Mouse (Mus musculus) myocyte (in vitro differentiated cells): ENCODE data around the gene Fam173a. TPM values are rescaled to one million over a fixed set of nuclear protein-coding genes. Genes with fewer than 3 reads are reported as not detected.

Source experiments
- H3K27me3 ChIP-seq: one replicate; pipeline ENCODE4 v1.6.1; 2011; ENCODE audit not compliant: control insufficient read depth, insufficient read depth, insufficient read length
- H3K36me3 ChIP-seq: one replicate; pipeline ENCODE4 v1.6.1; 2011; ENCODE audit not compliant: control insufficient read depth, insufficient read depth
- H3K4me2 ChIP-seq: one replicate; pipeline ENCODE4 v1.6.1; 2011; ENCODE audit warnings: low read depth, control low read depth
- H3K4me3 ChIP-seq: one replicate; pipeline ENCODE4 v1.5.1; 2011; ENCODE audit warnings: mild to moderate bottlenecking, control low read depth, moderate library complexity
- H3K79me2 ChIP-seq: one replicate; pipeline ENCODE4 v1.6.1; 2011; ENCODE audit not compliant: control insufficient read depth, insufficient read depth
- H3ac ChIP-seq: one replicate; pipeline ENCODE4 v1.6.1; 2011; ENCODE audit not compliant: control insufficient read depth, insufficient read length
- CEBPB ChIP-seq: IDR thresholded peaks from 2 replicates; pipeline ENCODE4 v1.6.1; 2011; ENCODE audit warnings: mild to moderate bottlenecking, moderate library complexity; ENCODE audit not compliant: poor library complexity, insufficient read depth, severe bottlenecking
- E2F4 ChIP-seq: IDR thresholded peaks from one replicate; pipeline ENCODE4 v1.6.1; 2011; ENCODE audit warnings: mild to moderate bottlenecking, control low read depth, moderate library complexity; ENCODE audit not compliant: insufficient read depth
- MAX ChIP-seq: IDR thresholded peaks from one replicate; pipeline ENCODE4 v1.6.1; 2011; ENCODE audit warnings: low read depth, mild to moderate bottlenecking, control low read depth
- MYOD1 ChIP-seq, 3 experiments: IDR thresholded peaks; one replicate each; pipeline ENCODE4 v1.6.1; 2011; ENCODE audit warnings: control low read depth in 2 of 3, low read depth in 2 of 3, mild to moderate bottlenecking in 2 of 3, moderate library complexity in 1 of 3; ENCODE audit not compliant: insufficient read length in 2 of 3, control insufficient read depth in 1 of 3
- MYOG ChIP-seq, 3 experiments: IDR thresholded peaks; one replicate each; pipeline ENCODE4 v1.6.1; 2011; ENCODE audit warnings: control low read depth in 2 of 3, low read depth in 2 of 3, mild to moderate bottlenecking in 2 of 3; ENCODE audit not compliant: insufficient read length in 2 of 3, control insufficient read depth in 1 of 3, insufficient read depth in 1 of 3
- POLR2A ChIP-seq: IDR thresholded peaks from one replicate; pipeline ENCODE4 v1.6.1; 2011; ENCODE audit warnings: low read depth, mild to moderate bottlenecking, control low read depth, moderate library complexity; ENCODE audit not compliant: insufficient read length
- POLR2AphosphoS2 ChIP-seq: IDR thresholded peaks from one replicate; pipeline ENCODE4 v1.6.1; 2011; ENCODE audit warnings: low read depth, control low read depth; ENCODE audit not compliant: insufficient read length
- REST ChIP-seq: IDR thresholded peaks from one replicate; pipeline ENCODE4 v1.6.1; 2011; ENCODE audit warnings: mild to moderate bottlenecking, control low read depth, moderate library complexity; ENCODE audit not compliant: insufficient read depth, insufficient read length
- SRF ChIP-seq: IDR thresholded peaks from one replicate; pipeline ENCODE4 v1.6.1; 2011; ENCODE audit warnings: low read depth; ENCODE audit not compliant: control insufficient read depth, insufficient read length
- TCF12 ChIP-seq: IDR thresholded peaks from one replicate; pipeline ENCODE4 v1.6.1; 2011; ENCODE audit warnings: mild to moderate bottlenecking, control low read depth; ENCODE audit not compliant: poor library complexity, insufficient read depth, severe bottlenecking
- TCF3 ChIP-seq: IDR thresholded peaks from one replicate; pipeline ENCODE4 v1.6.1; 2011; ENCODE audit warnings: low read depth, control low read depth; ENCODE audit not compliant: insufficient read length
- USF1 ChIP-seq: IDR thresholded peaks from one replicate; pipeline ENCODE4 v1.6.1; 2011; ENCODE audit warnings: low read depth, mild to moderate bottlenecking, control low read depth, moderate library complexity
- polyA plus RNA-seq: library from polyadenylated mRNA; unstranded; fragments of >200 nt; fragmentation: generic; extraction: Trizol; gene quantifications from one replicate; pipeline ENCODE4 v1.2.1, GENCODE M21; 2012; ENCODE audit warnings: missing spikeins

Gene Fam173a
- polyA plus RNA-seq, 1 experiment, result 61.0 TPM

GRCm38 (mm10) chr17:25756378-25757242 is 36.1 kb downstream of the Fam173a start:
- H3K4me2 ChIP-seq, result peak overlapping the region; percentile 68
- no peaks in the 10 kb centered on the region for H3K79me2 ChIP-seq
- H3ac ChIP-seq, result no peak overlapping the region
- H3K36me3 ChIP-seq, result no peaks in the 10 kb centered on the region
- TF ChIP-seq MYOD1 (IDR thresholded peaks at IDR 0.05; ENCODE audit: control insufficient read depth in 1 of 3, insufficient read length in 2 of 3, low read depth in 2 of 3), result peak in 2 of 3 experiments; percentile 11 to 63
- no peak for TF ChIP-seq TCF3
- no peak for TF ChIP-seq E2F4
- peak in 1 of 3 experiments; percentile 62 for TF ChIP-seq MYOG (IDR thresholded peaks at IDR 0.05; ENCODE audit: control insufficient read depth in 1 of 3, insufficient read depth in 1 of 3, insufficient read length in 2 of 3, low read depth in 2 of 3)
- no peak for TF ChIP-seq MAX
- TF ChIP-seq POLR2A, result no peak
- TF ChIP-seq TCF12, result no peak
- no peak for TF ChIP-seq CEBPB
- TF ChIP-seq SRF, result no peak
- TF ChIP-seq USF1, result peak; percentile 38
- TF ChIP-seq POLR2AphosphoS2, result no peak
- TF ChIP-seq REST, result no peak
- no peak overlapping the region for H3K4me3 ChIP-seq
- H3K27me3 ChIP-seq, result no peaks in the 10 kb centered on the region

GRCm38 (mm10) chr17:25755627-25756377 is 36.9 kb downstream of the Fam173a start:
- Histone ChIP-seq H3K4me3 (no peak overlapping the region), H3K4me2 (peak overlapping the region; percentile 68), H3ac (no peak overlapping the region), H3K36me3 (no peaks in the 10 kb centered on the region), H3K79me2 (no peaks in the 10 kb centered on the region), H3K27me3 (no peaks in the 10 kb centered on the region)
- TF ChIP-seq MYOD1 (IDR thresholded peaks at IDR 0.05; ENCODE audit: control insufficient read depth in 1 of 3, insufficient read length in 2 of 3, low read depth in 2 of 3), result peak in 1 of 3 experiments; percentile 66
- no peak for TF ChIP-seq SRF
- TF ChIP-seq TCF3, result no peak
- TF ChIP-seq REST, result no peak
- no peak for TF ChIP-seq E2F4
- no peak for TF ChIP-seq POLR2AphosphoS2
- TF ChIP-seq MYOG (IDR thresholded peaks at IDR 0.05; ENCODE audit: control insufficient read depth in 1 of 3, insufficient read depth in 1 of 3, insufficient read length in 2 of 3, low read depth in 2 of 3), result peak in 1 of 3 experiments; percentile 70
- TF ChIP-seq MAX, result no peak

GRCm38 (mm10) chr17:25755086-25755485 is 37.6 kb downstream of the Fam173a start:
- H3K79me2 ChIP-seq, result no peaks in the 10 kb centered on the region
- no peaks in the 10 kb centered on the region for H3K27me3 ChIP-seq
- H3K4me2 ChIP-seq, result peak overlapping the region; percentile 64
- H3ac ChIP-seq, result no peak overlapping the region
- no peak overlapping the region for H3K4me3 ChIP-seq
- TF ChIP-seq TCF3 (no peak), E2F4 (no peak), POLR2AphosphoS2 (no peak), MAX (no peak), CEBPB (no peak), REST (no peak)
- H3K36me3 ChIP-seq, result no peaks in the 10 kb centered on the region

GRCm38 (mm10) chr17:25754241-25754640 is 38.5 kb downstream of the Fam173a start, which contains the start of gene Msln:
Msln (minus strand) TSS chr17:25754378.
- H3K4me3 ChIP-seq, result peak within 1 kb of the TSS; percentile 20
- TF ChIP-seq POLR2A (peak; percentile 74), CEBPB (no peak), SRF (no peak), POLR2AphosphoS2 (peak; percentile 33), MYOD1 (IDR thresholded peaks at IDR 0.05; ENCODE audit: control insufficient read depth in 1 of 3, insufficient read length in 2 of 3, low read depth in 2 of 3) (peak; percentile 11 to 88 (median 53)), MYOG (IDR thresholded peaks at IDR 0.05; ENCODE audit: control insufficient read depth in 1 of 3, insufficient read depth in 1 of 3, insufficient read length in 2 of 3, low read depth in 2 of 3) (peak; percentile 34 to 88 (median 37))
- H3ac ChIP-seq, result no peak within 1 kb of the TSS
- no peaks in the 10 kb centered on the region for H3K27me3 ChIP-seq
- H3K4me2 ChIP-seq, result peak within 1 kb of the TSS; percentile 64
- H3K79me2 ChIP-seq, result no peaks in the 10 kb centered on the region
- no peaks in the 10 kb centered on the region for H3K36me3 ChIP-seq

GRCm38 (mm10) chr17:25751446-25751845 is 41.3 kb downstream of the Fam173a start:
- Histone ChIP-seq H3ac (no peak overlapping the region), H3K27me3 (no peaks in the 10 kb centered on the region), H3K36me3 (no peaks in the 10 kb centered on the region), H3K4me2 (peak overlapping the region; percentile 64), H3K4me3 (peak overlapping the region; percentile 20), H3K79me2 (no peaks in the 10 kb centered on the region)
- no peak for TF ChIP-seq E2F4
- no peak for TF ChIP-seq MAX
- TF ChIP-seq POLR2A, result no peak
- no peak for TF ChIP-seq CEBPB
- TF ChIP-seq MYOD1 (IDR thresholded peaks at IDR 0.05; ENCODE audit: control insufficient read depth in 1 of 3, insufficient read length in 2 of 3, low read depth in 2 of 3), result no peak
- no peak for TF ChIP-seq TCF12
- TF ChIP-seq SRF, result no peak
- no peak for TF ChIP-seq TCF3
- no peak for TF ChIP-seq REST
- TF ChIP-seq MYOG (IDR thresholded peaks at IDR 0.05; ENCODE audit: control insufficient read depth in 1 of 3, insufficient read depth in 1 of 3, insufficient read length in 2 of 3, low read depth in 2 of 3), result no peak
- TF ChIP-seq USF1, result no peak
- TF ChIP-seq POLR2AphosphoS2, result no peak
